Mouse (Mus musculus) hindbrain, embryonic 14.5 days (tissue): Measurements from ENCODE around the gene Smg7. TPM values are rescaled to one million over a fixed set of nuclear protein-coding genes. Genes with fewer than 3 reads are reported as not detected.

Experiments used
- ATAC-seq: fragments of 200-750 bp; cut with Nextera tagmentation; 2 replicates; pipeline ENCODE4 v1.8.0; 2017; ENCODE audit warnings: moderate number of reproducible peaks, mild to moderate bottlenecking, moderate TSS enrichment, moderate library complexity; ENCODE audit not compliant: low FRiP score
- DNase-seq: peaks from one replicate; pipeline ENCODE4 v3.0.0-alpha.2; 2015; ENCODE audit warnings: low spot score
- H3K27ac ChIP-seq: fragments of 300-500 bp; sonication (generic); 2 replicates; pipeline ENCODE4 v1.5.1; 2014; ENCODE audit warnings: mild to moderate bottlenecking, moderate library complexity
- H3K27me3 ChIP-seq: fragments of 300-500 bp; sonication (generic); 2 replicates; pipeline ENCODE4 v1.6.1; 2014; ENCODE audit warnings: mild to moderate bottlenecking, low read length, mixed read lengths; ENCODE audit not compliant: control insufficient read depth, insufficient read depth
- H3K36me3 ChIP-seq: fragments of 300-500 bp; sonication (generic); replicated peaks from 2 replicates; pipeline ENCODE4 v1.6.1; 2014; ENCODE audit not compliant: control insufficient read depth, insufficient read depth
- H3K4me1 ChIP-seq: fragments of 300-500 bp; sonication (generic); replicated peaks from 2 replicates; pipeline ENCODE4 v1.6.1; 2014; ENCODE audit warnings: antibody characterized with exemption, low read length, mixed read lengths; ENCODE audit not compliant: control insufficient read depth, insufficient read depth
- H3K4me2 ChIP-seq: fragments of 300-500 bp; sonication (generic); replicated peaks from 2 replicates; pipeline ENCODE4 v1.6.1; 2014; ENCODE audit warnings: mild to moderate bottlenecking, moderate library complexity
- H3K4me3 ChIP-seq: fragments of 300-500 bp; sonication (generic); replicated peaks from 2 replicates; pipeline ENCODE4 v1.5.1; 2014; ENCODE audit warnings: mild to moderate bottlenecking, low read length
- H3K9ac ChIP-seq: fragments of 300-500 bp; sonication (generic); 2 replicates; pipeline ENCODE4 v1.6.1; 2014
- H3K9me3 ChIP-seq: fragments of 300-500 bp; sonication (generic); 2 replicates; pipeline ENCODE4 v1.6.1; 2016; ENCODE audit warnings: low read length; ENCODE audit not compliant: control insufficient read depth
- WGBS: fragments of 180-500 bp; shearing (Covaris S2); extraction: QIAGEN DNeasy Blood & Tissue Kit; methylation state at CpG from one replicate; pipeline ENCODE4 v1.1.7; 2014; 5-methylcytosine and 5-hydroxymethylcytosine counted together
- polyA plus RNA-seq: library from polyadenylated mRNA; unstranded; fragments of >200 nt; fragmentation: Nextera tagmentation; extraction: Ambion mirVana; gene quantifications from 2 replicates; pipeline ENCODE4 v1.2.1, GENCODE M21; 2014

Gene Smg7
- 39.1 and 43.8 TPM in 2 replicates for polyA plus RNA-seq

- peak; percentile 44 for ATAC-seq
- Histone ChIP-seq H3K4me3 (peak within 1 kb of the TSS; percentile 90), H3K27ac (peak within 1 kb of the TSS; percentile 100), H3K9me3 (no peaks in the 10 kb centered on the region), H3K27me3 (no peaks in the 10 kb centered on the region), H3K9ac (peak within 1 kb of the TSS; percentile 87), H3K4me1 (peaks cover 15% of the 10 kb centered on the region), H3K36me3 (0 out of 2 replicates have a peak, but pooled peaks cover 6% of the 10 kb centered on the region), H3K4me2 (peak within 1 kb of the TSS; percentile 99)
- DNase-seq = peak; percentile 72
- WGBS = under 1% methylated on average over 83 of the region's 93 CpGs
Observed at GRCm38 (mm10) chr1:152901765-152902664, at the start of gene Smg7. TSS of gene Smg7 (minus strand) at chr1:152902646.

- 39% methylated on average over 4 of the region's 4 CpGs for WGBS
- Histone ChIP-seq H3K9ac (no peak overlapping the region), H3K4me1 (no peaks in the 10 kb centered on the region), H3K27ac (no peak overlapping the region), H3K27me3 (no peaks in the 10 kb centered on the region), H3K4me2 (no peak overlapping the region), H3K4me3 (no peak overlapping the region), H3K9me3 (no peaks in the 10 kb centered on the region), H3K36me3 (no peaks in the 10 kb centered on the region)
- ATAC-seq = no peak
- no peak for DNase-seq
Observed at GRCm38 (mm10) chr1:152942977-152943376, 40.5 kb upstream of the Smg7 start.

GRCm38 (mm10) chr1:152936365-152936764 is 33.9 kb upstream of the Smg7 start:
- DNase-seq (no peak), ATAC-seq (no peak)
- H3K36me3 ChIP-seq = no peaks in the 10 kb centered on the region

GRCm38 (mm10) chr1:152935476-152935875 is 33.0 kb upstream of the Smg7 start:
- Histone ChIP-seq H3K4me3 (no peak overlapping the region), H3K36me3 (no peaks in the 10 kb centered on the region), H3K4me1 (no peaks in the 10 kb centered on the region), H3K27ac (no peak overlapping the region), H3K4me2 (no peak overlapping the region), H3K27me3 (no peaks in the 10 kb centered on the region), H3K9me3 (no peaks in the 10 kb centered on the region), H3K9ac (no peak overlapping the region)
- WGBS = 54% methylated on average over 6 of the region's 6 CpGs
- ATAC-seq (no peak), DNase-seq (no peak)

More at GRCm38 (mm10) chr1:152936365-152936764, 33.9 kb upstream of the Smg7 start:
- Histone ChIP-seq H3K4me3 (no peak overlapping the region), H3K27ac (no peak overlapping the region), H3K4me1 (no peaks in the 10 kb centered on the region), H3K9me3 (no peaks in the 10 kb centered on the region), H3K27me3 (no peaks in the 10 kb centered on the region), H3K9ac (no peak overlapping the region), H3K4me2 (no peak overlapping the region)
- WGBS = 68% methylated on average over 5 of the region's 5 CpGs

GRCm38 (mm10) chr1:152933962-152934361 is 31.5 kb upstream of the Smg7 start:
- no peak overlapping the region for H3K4me3 ChIP-seq
- H3K4me2 ChIP-seq = no peak overlapping the region
- no peak overlapping the region for H3K27ac ChIP-seq
- no peaks in the 10 kb centered on the region for H3K9me3 ChIP-seq
- ATAC-seq (no peak), DNase-seq (no peak)
- H3K36me3 ChIP-seq = no peaks in the 10 kb centered on the region
- H3K27me3 ChIP-seq = no peaks in the 10 kb centered on the region
- 48% methylated on average over 11 of the region's 11 CpGs for WGBS
- no peaks in the 10 kb centered on the region for H3K4me1 ChIP-seq
- H3K9ac ChIP-seq = no peak overlapping the region

- Histone ChIP-seq H3K9me3 (no peaks in the 10 kb centered on the region), H3K27me3 (no peaks in the 10 kb centered on the region), H3K4me1 (no peaks in the 10 kb centered on the region), H3K4me3 (no peak overlapping the region), H3K27ac (no peak overlapping the region), H3K36me3 (no peaks in the 10 kb centered on the region), H3K4me2 (no peak overlapping the region), H3K9ac (no peak overlapping the region)
- WGBS = 87% methylated on average over 3 of the region's 3 CpGs
- no peak for DNase-seq
- no peak for ATAC-seq
Observed at GRCm38 (mm10) chr1:152921786-152922185, 19.3 kb upstream of the Smg7 start.

- DNase-seq = no peak
- Histone ChIP-seq H3K27ac (no peak overlapping the region), H3K9ac (no peak overlapping the region), H3K36me3 (no peaks in the 10 kb centered on the region), H3K4me3 (no peak overlapping the region), H3K4me2 (no peak overlapping the region), H3K27me3 (no peaks in the 10 kb centered on the region), H3K4me1 (no peaks in the 10 kb centered on the region), H3K9me3 (no peaks in the 10 kb centered on the region)
- ATAC-seq = no peak
- 75% methylated on average over 4 of the region's 4 CpGs for WGBS
Observed at GRCm38 (mm10) chr1:152917626-152918025, 15.2 kb upstream of the Smg7 start.

- Histone ChIP-seq H3K9ac (no peak overlapping the region), H3K27me3 (no peaks in the 10 kb centered on the region), H3K4me2 (no peak overlapping the region), H3K27ac (no peak overlapping the region), H3K4me3 (no peak overlapping the region), H3K4me1 (no peaks in the 10 kb centered on the region), H3K36me3 (no peaks in the 10 kb centered on the region), H3K9me3 (no peaks in the 10 kb centered on the region)
- no peak for ATAC-seq
- WGBS = 85% methylated on average over 5 of the region's 5 CpGs
- no peak for DNase-seq
Observed at GRCm38 (mm10) chr1:152916936-152917335, 14.5 kb upstream of the Smg7 start.

GRCm38 (mm10) chr1:152915766-152916165 is 13.3 kb upstream of the Smg7 start:
- Histone ChIP-seq H3K27ac (no peak overlapping the region), H3K4me3 (no peak overlapping the region), H3K4me1 (no peaks in the 10 kb centered on the region), H3K27me3 (no peaks in the 10 kb centered on the region), H3K36me3 (no peaks in the 10 kb centered on the region), H3K4me2 (no peak overlapping the region), H3K9me3 (no peaks in the 10 kb centered on the region), H3K9ac (no peak overlapping the region)
- 42% methylated on average over 5 of the region's 5 CpGs for WGBS
- DNase-seq (no peak), ATAC-seq (no peak)
